Comparison of ENCODE assay signal across 9 mouse cellular contexts in the genomic region with DNA sequence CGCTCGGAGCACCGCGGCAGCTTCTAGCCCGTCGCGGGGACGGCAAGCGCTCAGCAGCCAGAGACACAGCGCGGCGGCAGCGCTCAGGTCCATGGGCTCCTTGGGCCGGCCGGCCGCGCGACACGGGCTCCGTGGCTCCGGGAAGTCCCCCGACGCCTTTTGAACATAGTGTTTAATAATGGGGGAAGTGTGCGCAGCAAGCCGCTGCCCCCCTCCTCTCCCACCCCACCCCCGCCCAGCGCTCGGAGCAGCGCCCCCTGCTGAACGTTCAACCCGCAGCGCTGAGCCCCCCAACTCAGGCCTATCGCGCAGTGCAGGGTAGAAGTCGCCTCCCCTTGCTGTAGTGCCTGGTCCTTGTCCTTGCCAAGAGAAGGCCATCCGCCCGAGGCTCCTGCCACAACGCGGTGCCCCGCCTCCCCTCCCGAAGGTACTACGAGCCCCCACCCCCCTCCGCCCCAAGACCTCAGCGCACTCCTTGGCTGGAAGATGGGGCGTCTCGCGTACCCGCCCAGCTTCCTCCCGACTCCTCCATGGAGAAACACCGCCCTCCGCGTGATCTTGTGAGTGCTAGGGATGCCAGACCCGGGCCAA. TPM values are rescaled to one million over a fixed set of nuclear protein-coding genes. Genes with fewer than 3 reads are reported as not detected.
A peak's percentile ranks its signal among the peaks of the same experiment; 100 is the strongest.
DNase-seq lines count a peak whose midpoint lies in the region; ATAC-seq and TF ChIP-seq lines count a peak whose summit lies in the region.
"Had no signal": no experiment of that assay in that cellular context is flagged by ENCODE, and none has a peak within 500 bp of the region (broad histone marks: within the 10 kb centered on the region; RNA-seq: fewer than 3 reads in every experiment).

A gene (minus strand): TSS at position 114 of the 591 bp plus-strand sequence.

- no peak for DNase-seq in lung, postnatal 25 days (ENCODE audit: low spot score)
- DNase-seq in limb, embryonic 11.5 days (ENCODE audit: low spot score): peak; percentile 53
- peak; percentile 32 for DNase-seq in splenic B cell, adult 2 months (ENCODE audit: low read depth, low spot score)
- DNase-seq in gastrocnemius, adult 8-10 months (ENCODE audit: low spot score in 2 of 2): no peak
- DNase-seq in gastrocnemius, postnatal 4 days (ENCODE audit: low spot score in 2 of 2): no peak
- DNase-seq in gastrocnemius, adult 18-20 months (ENCODE audit: low spot score): no peak

- under 1% methylated on average over 53 of the region's 53 CpGs for WGBS in lung, embryonic 15.5 days
- under 1% methylated on average over 51 of the region's 53 CpGs for WGBS in limb, embryonic 11.5 days

- peaks cover 32% of the 10 kb centered on the region for H3K4me1 ChIP-seq in lung, embryonic 15.5 days
- no peaks in the 10 kb centered on the region for H3K4me1 ChIP-seq in embryonic fibroblast, embryonic 13.5 days (ENCODE audit: control insufficient read depth, insufficient read depth, low read length)
- peaks cover 13% of the 10 kb centered on the region for H3K4me1 ChIP-seq in limb, embryonic 11.5 days (ENCODE audit: control insufficient read depth, insufficient read depth, low read length)

- peak within 1 kb of the TSS; percentile 84 for H3K4me2 ChIP-seq in lung, embryonic 15.5 days
- H3K4me2 ChIP-seq in limb, embryonic 11.5 days (ENCODE audit: low read depth, severe bottlenecking): peak within 1 kb of the TSS; percentile 70

- no peak within 1 kb of the TSS for H3K27ac ChIP-seq in lung, embryonic 15.5 days
- H3K27ac ChIP-seq in embryonic fibroblast, embryonic 13.5 days (ENCODE audit: insufficient read depth, low read length): no peak within 1 kb of the TSS
- no peak within 1 kb of the TSS for H3K27ac ChIP-seq in limb, embryonic 11.5 days (replicated peaks; ENCODE audit: low read depth, low read length)

- no peaks in the 10 kb centered on the region for H3K36me3 ChIP-seq in lung, embryonic 15.5 days
- H3K36me3 ChIP-seq in limb, embryonic 11.5 days (ENCODE audit: control insufficient read depth, insufficient read depth, low read length): no peaks in the 10 kb centered on the region
- H3K36me3 ChIP-seq in splenic B cell, adult 2 months (ENCODE audit: control insufficient read depth, insufficient read depth, low read length, poor library complexity, severe bottlenecking): no peaks in the 10 kb centered on the region

- H3K9ac ChIP-seq in lung, embryonic 15.5 days: no peak within 1 kb of the TSS
- H3K9ac ChIP-seq in limb, embryonic 11.5 days (ENCODE audit: low read length): peak within 1 kb of the TSS; percentile 41

- H3K27me3 ChIP-seq in lung, embryonic 15.5 days: peaks cover 94% of the 10 kb centered on the region
- H3K27me3 ChIP-seq in limb, embryonic 11.5 days (ENCODE audit: control insufficient read depth, insufficient read depth, low read length): peaks cover 78% of the 10 kb centered on the region
- H3K27me3 ChIP-seq in splenic B cell, adult 2 months (ENCODE audit: control insufficient read depth, insufficient read depth, low read length, poor library complexity, severe bottlenecking): peaks cover 2% of the 10 kb centered on the region

- peak; percentile 9; the same call in 1 of the 2 replicates for ATAC-seq in lung, embryonic 15.5 days (ENCODE audit: borderline replicate concordance, extremely low read depth, low FRiP score, low TSS enrichment)
- ATAC-seq in limb, embryonic 11.5 days (ENCODE audit: insufficient number of reproducible peaks, low FRiP score, low TSS enrichment, low read depth): 0 out of 2 replicates have a peak, but pooled peaks have one; percentile 10

- TF ChIP-seq POLR2A in embryonic fibroblast, embryonic 13.5 days (IDR thresholded peaks at IDR 0.05; ENCODE audit: low read depth, low read length): no peak

- H3K9me3 ChIP-seq in lung, embryonic 15.5 days: no peaks in the 10 kb centered on the region
- H3K9me3 ChIP-seq in limb, embryonic 11.5 days (ENCODE audit: control insufficient read depth, low read length): no peaks in the 10 kb centered on the region

- peak within 1 kb of the TSS; percentile 40 for H3K4me3 ChIP-seq in lung, embryonic 15.5 days
- peak within 1 kb of the TSS; percentile 5 for H3K4me3 ChIP-seq in embryonic fibroblast, embryonic 13.5 days (ENCODE audit: insufficient read depth, low read length)
- H3K4me3 ChIP-seq in limb, embryonic 11.5 days (ENCODE audit: low read depth, low read length): peak within 1 kb of the TSS; percentile 44

- TF ChIP-seq CTCF in embryonic fibroblast, embryonic 13.5 days (IDR thresholded peaks at IDR 0.05; ENCODE audit: borderline replicate concordance, insufficient read depth, low read length): no peak

RNA-seq across cellular contexts. Expression of the gene that starts here (rescaled TPM):
- polyA plus RNA-seq in lung, embryonic 15.5 days (2015; fragmentation: Nextera tagmentation; extraction: Ambion mirVana): not detected in 2 replicates
- 0.70 and 1.4 TPM in 2 replicates for polyA plus RNA-seq in embryonic fibroblast, embryonic 13.5 days (2011; ENCODE audit: insufficient read length, low read depth, missing spikeins)
- polyA plus RNA-seq in limb, embryonic 11.5 days (2014; fragmentation: Nextera tagmentation; extraction: Ambion mirVana): 0.13 and 0.23 TPM in 2 replicates
- not detected for total RNA-seq in gastrocnemius, adult 8-10 months (2022)
- total RNA-seq in gastrocnemius, postnatal 4 days (2021): not detected
- not detected for total RNA-seq in gastrocnemius, adult 18-20 months (2021)
- total RNA-seq: adrenal gland, postnatal 36 days had no signal

Comparison
In these comparisons a context has a peak if more than half of its experiments do, and no peak if none do; other contexts are left out.
1. Peak in ATAC-seq, H3K4me3 ChIP-seq and H3K4me2 ChIP-seq in lung, embryonic 15.5 days; RNA of the gene not detected or under 1 TPM.
2. Peak in DNase-seq, ATAC-seq, H3K4me3 ChIP-seq, H3K9ac ChIP-seq and H3K4me2 ChIP-seq in limb, embryonic 11.5 days; RNA of the gene not detected or under 1 TPM.